Mouse (Mus musculus) heart, embryonic 14.5 days (tissue): ENCODE measurements around the gene Rbbp8nl. TPM values are rescaled to one million over a fixed set of nuclear protein-coding genes. Genes with fewer than 3 reads are reported as not detected.
"Not testable (repeated sequence)": the region's sequence is repeated elsewhere in the genome, so short reads cannot be mapped to it uniquely, and the experiment has no call there.

Source experiments
- ATAC-seq: fragments of 200-750 bp; cut with Nextera tagmentation; 2 replicates; pipeline ENCODE4 v1.8.0; 2017; ENCODE audit warnings: low read depth, moderate TSS enrichment; ENCODE audit not compliant: insufficient number of reproducible peaks, insufficient read depth, low FRiP score
- H3K27ac ChIP-seq, 2 experiments: fragments of 200-500 bp in 1 of 2; fragments of 300-500 bp in 1 of 2; sonication (generic) in 1 of 2; replicated peaks in 1 of 2; 2 replicates each; pipeline ENCODE4 v1.5.1; 2012 to 2014; ENCODE audit warnings: low read depth in 2 of 2, low read length in 2 of 2, control low read depth in 1 of 2, mild to moderate bottlenecking in 1 of 2, mixed read lengths in 1 of 2; ENCODE audit not compliant: control insufficient read depth in 1 of 2, insufficient read depth in 1 of 2
- H3K27me3 ChIP-seq: fragments of 300-500 bp; sonication (generic); 2 replicates; pipeline ENCODE4 v1.6.1; 2014; ENCODE audit warnings: mild to moderate bottlenecking, low read length, control low read depth; ENCODE audit not compliant: control insufficient read depth, insufficient read depth
- H3K36me3 ChIP-seq: fragments of 300-500 bp; sonication (generic); 2 replicates; pipeline ENCODE4 v1.6.1; 2014; ENCODE audit warnings: mild to moderate bottlenecking, control low read depth, low read length, mixed read lengths; ENCODE audit not compliant: control insufficient read depth, insufficient read depth
- H3K4me1 ChIP-seq, 2 experiments: fragments of 200-500 bp in 1 of 2; fragments of 300-500 bp in 1 of 2; sonication (generic) in 1 of 2; 2 replicates each; pipeline ENCODE4 v1.6.1; 2012 to 2014; ENCODE audit warnings: low read length in 2 of 2, control low read depth in 1 of 2, mixed read lengths in 1 of 2; ENCODE audit not compliant: control insufficient read depth in 2 of 2, insufficient read depth in 2 of 2
- H3K4me2 ChIP-seq: fragments of 300-500 bp; sonication (generic); 2 replicates; pipeline ENCODE4 v1.6.1; 2014; ENCODE audit warnings: mild to moderate bottlenecking, low read length
- H3K4me3 ChIP-seq, 2 experiments: fragments of 200-500 bp in 1 of 2; fragments of 300-500 bp in 1 of 2; sonication (generic) in 1 of 2; 2 replicates each; pipeline ENCODE4 v1.5.1; 2012 to 2014; ENCODE audit warnings: low read length in 2 of 2, mild to moderate bottlenecking in 2 of 2, control low read depth in 1 of 2, low read depth in 1 of 2, moderate library complexity in 1 of 2; ENCODE audit not compliant: control insufficient read depth in 1 of 2, insufficient read depth in 1 of 2
- H3K9ac ChIP-seq: fragments of 300-500 bp; sonication (generic); 2 replicates; pipeline ENCODE4 v1.6.1; 2014; ENCODE audit warnings: mild to moderate bottlenecking, low read length
- H3K9me3 ChIP-seq: fragments of 300-500 bp; sonication (generic); 2 replicates; pipeline ENCODE4 v1.6.1; 2016; ENCODE audit warnings: low read length, control low read depth; ENCODE audit not compliant: control insufficient read depth
- WGBS: fragments of 180-500 bp; shearing (Covaris S2); extraction: QIAGEN DNeasy Blood & Tissue Kit; methylation state at CpG from one replicate; pipeline ENCODE4 v1.1.7; 2014; 5-methylcytosine and 5-hydroxymethylcytosine counted together
- polyA plus RNA-seq: library from polyadenylated mRNA; unstranded; fragments of >200 nt; fragmentation: Nextera tagmentation; extraction: Ambion mirVana; gene quantifications from 2 replicates; pipeline ENCODE4 v1.2.1, GENCODE M21; 2014

The Rbbp8nl gene
- polyA plus RNA-seq, 1 experiment from 2014 or later, result not detected

GRCm38 (mm10) chr2:180262441-180262840, 27.2 kb downstream of the Rbbp8nl start:
- 66% methylated on average over 3 of the region's 3 CpGs for WGBS
- peak overlapping the region in 1 of 2 experiments; percentile 27; a peak in 2 of 4 replicates for H3K27ac ChIP-seq
- H3K36me3 ChIP-seq, result peaks cover 89% of the 10 kb centered on the region

DNA sequence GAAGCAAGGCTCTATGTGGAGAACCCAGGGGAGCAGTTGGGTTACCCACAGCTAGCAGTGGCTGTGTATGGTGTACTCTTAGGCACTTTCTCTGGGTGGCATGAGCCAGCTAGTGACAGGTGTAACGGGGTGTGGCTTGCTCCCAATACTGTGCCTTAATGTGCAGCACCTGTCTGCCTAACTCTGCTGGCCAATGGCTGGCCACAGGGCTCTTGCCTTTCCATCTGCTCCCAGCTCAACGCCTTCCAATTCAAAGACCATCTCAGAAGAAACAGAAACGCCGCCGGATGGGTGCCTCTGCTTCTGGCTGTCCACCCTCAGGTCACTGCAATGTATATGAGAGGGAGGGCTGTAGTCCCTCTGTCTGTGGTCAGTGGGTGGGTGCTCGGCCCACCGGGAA, 27.8 kb downstream of the Rbbp8nl start:
- H3K27ac ChIP-seq, result peak overlapping the region in 1 of 2 experiments; percentile 27; a peak in 1 of 4 replicates
- 88% methylated on average over 7 of the region's 7 CpGs for WGBS
- H3K9ac ChIP-seq, result no peak overlapping the region
- H3K4me3 ChIP-seq, result no peak overlapping the region
- no peaks in the 10 kb centered on the region for H3K27me3 ChIP-seq
- H3K4me1 ChIP-seq, result peaks cover 6 to 12% of the 10 kb centered on the region in 2 experiments; a peak in 3 of 4 replicates
- peaks cover 85% of the 10 kb centered on the region for H3K36me3 ChIP-seq
- ATAC-seq, result no peak
- no peaks in the 10 kb centered on the region for H3K9me3 ChIP-seq
- no peak overlapping the region for H3K4me2 ChIP-seq

More at GRCm38 (mm10) chr2:180262441-180262840, 27.2 kb downstream of the Rbbp8nl start:
- no peak for ATAC-seq
- H3K4me2 ChIP-seq, result no peak overlapping the region
- no peak overlapping the region for H3K4me3 ChIP-seq
- peaks cover 6 to 12% of the 10 kb centered on the region in 2 experiments; a peak in 3 of 4 replicates for H3K4me1 ChIP-seq
- no peaks in the 10 kb centered on the region for H3K9me3 ChIP-seq
- no peaks in the 10 kb centered on the region for H3K27me3 ChIP-seq
- no peak overlapping the region for H3K9ac ChIP-seq

GRCm38 (mm10) chr2:180260610-180261480, 28.8 kb downstream of the Rbbp8nl start:
- H3K36me3 ChIP-seq, result peaks cover 74% of the 10 kb centered on the region
- H3K4me2 ChIP-seq, result no peak overlapping the region
- no peak overlapping the region for H3K4me3 ChIP-seq
- ATAC-seq, result no peak
- 64% methylated on average over 8 of the region's 8 CpGs for WGBS
- H3K9ac ChIP-seq, result no peak overlapping the region
- no peaks in the 10 kb centered on the region for H3K9me3 ChIP-seq
- no peak overlapping the region for H3K27ac ChIP-seq
- H3K4me1 ChIP-seq, result peaks cover 8 to 15% of the 10 kb centered on the region in 2 experiments; a peak in 3 of 4 replicates
- H3K27me3 ChIP-seq, result no peaks in the 10 kb centered on the region

GRCm38 (mm10) chr2:180259826-180260609, 29.7 kb downstream of the Rbbp8nl start:
- not testable (repeated sequence) for H3K27me3 ChIP-seq, H3K9ac ChIP-seq, H3K27ac ChIP-seq, H3K4me3 ChIP-seq, H3K4me2 ChIP-seq, H3K9me3 ChIP-seq, ATAC-seq
- Histone ChIP-seq H3K36me3 (peaks cover 69% of the 10 kb centered on the region), H3K4me1 (peaks cover 8 to 15% of the 10 kb centered on the region in 2 experiments; a peak in 3 of 4 replicates)
- WGBS, result 69% methylated on average over 17 of the region's 17 CpGs

DNA sequence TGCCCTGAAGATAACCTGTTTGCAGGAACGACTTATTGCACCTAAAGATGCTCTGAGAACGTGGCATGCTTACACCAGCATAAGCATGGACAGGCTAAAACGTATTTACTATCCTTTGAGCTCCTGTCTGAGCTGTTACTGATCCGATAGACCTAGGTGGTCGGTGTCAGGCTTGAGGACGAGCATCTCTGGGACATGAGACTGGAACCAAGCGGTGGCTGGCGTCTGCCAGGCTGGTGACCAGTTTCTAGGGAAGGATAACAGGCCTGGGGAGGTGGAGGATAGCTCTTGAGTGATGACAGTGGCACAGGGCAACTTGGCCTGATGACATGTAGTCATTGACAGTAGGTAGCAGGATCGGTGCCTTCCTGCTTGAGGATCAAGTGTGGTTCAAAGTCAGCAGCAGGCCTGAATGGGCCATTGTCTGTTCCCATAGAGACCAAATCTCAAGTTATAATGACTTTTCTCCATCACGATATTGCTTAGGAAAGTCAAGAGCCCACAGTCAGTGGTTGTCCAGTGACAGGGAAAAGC, 30.7 kb downstream of the Rbbp8nl start:
- WGBS, result 68% methylated on average over 10 of the region's 10 CpGs

GRCm38 (mm10) chr2:180257963-180258865, 31.5 kb downstream of the Rbbp8nl start:
- H3K4me1 ChIP-seq, result peaks cover 8 to 15% of the 10 kb centered on the region in 2 experiments; a peak in 3 of 4 replicates
- peak overlapping the region; percentile 77 to 85 for H3K4me3 ChIP-seq
- H3K36me3 ChIP-seq, result peaks cover 51% of the 10 kb centered on the region
- ATAC-seq, result no peak
- peak overlapping the region; percentile 74 for H3K4me2 ChIP-seq
- H3K9me3 ChIP-seq, result no peaks in the 10 kb centered on the region
- H3K27me3 ChIP-seq, result no peaks in the 10 kb centered on the region
- WGBS, result 54% methylated on average over 11 of the region's 11 CpGs
- no peak overlapping the region; a peak in 1 of 4 replicates for H3K27ac ChIP-seq
- peak overlapping the region; percentile 93 for H3K9ac ChIP-seq

More for the DNA sequence above, 30.7 kb downstream of the Rbbp8nl start:
- H3K27ac ChIP-seq, H3K9me3 ChIP-seq, H3K9ac ChIP-seq, H3K27me3 ChIP-seq, H3K4me3 ChIP-seq, ATAC-seq, H3K4me2 ChIP-seq: not testable (repeated sequence)
- peaks cover 59% of the 10 kb centered on the region for H3K36me3 ChIP-seq
- H3K4me1 ChIP-seq, result peaks cover 8 to 15% of the 10 kb centered on the region in 2 experiments; a peak in 3 of 4 replicates
